Mouse (Mus musculus) embryonic facial prominence, embryonic 10.5 days (tissue): Measurements from ENCODE around the gene Ppp1r27. TPM values are rescaled to one million over a fixed set of nuclear protein-coding genes. Genes with fewer than 3 reads are reported as not detected.

Experiments used
- DNase-seq: peaks from one replicate; pipeline ENCODE4 v3.0.0-alpha.2; 2017; ENCODE audit warnings: low spot score
- H3K27ac ChIP-seq: fragments of 300-500 bp; sonication (generic); replicated peaks from 2 replicates; pipeline ENCODE4 v1.5.1; 2016; ENCODE audit warnings: mild to moderate bottlenecking
- H3K27me3 ChIP-seq: fragments of 300-500 bp; sonication (generic); replicated peaks from 2 replicates; pipeline ENCODE4 v1.6.1; 2016; ENCODE audit warnings: low read depth, mild to moderate bottlenecking; ENCODE audit not compliant: poor library complexity, severe bottlenecking
- H3K36me3 ChIP-seq: fragments of 300-500 bp; sonication (generic); replicated peaks from 2 replicates; pipeline ENCODE4 v1.6.1; 2016; ENCODE audit warnings: mild to moderate bottlenecking, moderate library complexity
- H3K4me1 ChIP-seq: fragments of 300-500 bp; sonication (generic); 2 replicates; pipeline ENCODE4 v1.6.1; 2016
- H3K4me3 ChIP-seq: fragments of 300-500 bp; sonication (generic); 2 replicates; pipeline ENCODE4 v1.5.1; 2016; ENCODE audit warnings: mild to moderate bottlenecking, moderate library complexity
- H3K9me3 ChIP-seq: fragments of 300-500 bp; sonication (generic); 2 replicates; pipeline ENCODE4 v1.6.1; 2016; ENCODE audit warnings: mild to moderate bottlenecking
- WGBS: fragments of 180-500 bp; shearing (Covaris S2); methylation state at CpG from one replicate; pipeline ENCODE4 v1.1.7; 2016; 5-methylcytosine and 5-hydroxymethylcytosine counted together
- polyA plus RNA-seq: library from polyadenylated mRNA; unstranded; fragments of >200 nt; fragmentation: Nextera tagmentation; extraction: Ambion mirVana; gene quantifications from 2 replicates; pipeline ENCODE4 v1.2.1, GENCODE M21; 2016

Gene Ppp1r27
- polyA plus RNA-seq, 1 experiment from 2014 or later: not detected

DNA sequence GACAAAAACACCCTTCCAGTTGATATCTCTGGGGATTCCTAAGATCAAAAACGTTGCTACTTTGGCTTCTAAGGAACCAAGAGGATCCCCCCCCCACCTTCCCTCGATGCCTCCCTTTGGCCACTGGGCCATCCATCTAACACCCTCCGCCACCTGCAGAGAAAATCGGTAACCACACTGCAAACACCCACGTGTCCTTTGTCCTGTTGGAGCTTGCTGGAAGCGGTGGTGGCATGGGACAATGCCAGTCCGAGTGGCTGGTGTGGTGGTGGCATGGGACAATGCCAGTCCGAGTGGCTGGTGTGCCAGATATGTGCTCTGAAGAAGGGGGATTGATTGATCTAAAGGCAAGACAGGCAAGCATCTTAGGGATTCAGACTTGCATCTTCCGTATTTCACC, 19.3 kb downstream of the Ppp1r27 start:
- Histone ChIP-seq H3K9me3 (no peaks in the 10 kb centered on the region), H3K27me3 (peaks cover 78% of the 10 kb centered on the region), H3K4me1 (peaks cover 22% of the 10 kb centered on the region), H3K4me3 (0 out of 2 replicates have a peak overlapping the region, but pooled peaks have one; percentile 58), H3K27ac (no peak overlapping the region), H3K36me3 (no peaks in the 10 kb centered on the region)
- DNase-seq: no peak
- WGBS: 29% methylated on average over 9 of the region's 9 CpGs

DNA sequence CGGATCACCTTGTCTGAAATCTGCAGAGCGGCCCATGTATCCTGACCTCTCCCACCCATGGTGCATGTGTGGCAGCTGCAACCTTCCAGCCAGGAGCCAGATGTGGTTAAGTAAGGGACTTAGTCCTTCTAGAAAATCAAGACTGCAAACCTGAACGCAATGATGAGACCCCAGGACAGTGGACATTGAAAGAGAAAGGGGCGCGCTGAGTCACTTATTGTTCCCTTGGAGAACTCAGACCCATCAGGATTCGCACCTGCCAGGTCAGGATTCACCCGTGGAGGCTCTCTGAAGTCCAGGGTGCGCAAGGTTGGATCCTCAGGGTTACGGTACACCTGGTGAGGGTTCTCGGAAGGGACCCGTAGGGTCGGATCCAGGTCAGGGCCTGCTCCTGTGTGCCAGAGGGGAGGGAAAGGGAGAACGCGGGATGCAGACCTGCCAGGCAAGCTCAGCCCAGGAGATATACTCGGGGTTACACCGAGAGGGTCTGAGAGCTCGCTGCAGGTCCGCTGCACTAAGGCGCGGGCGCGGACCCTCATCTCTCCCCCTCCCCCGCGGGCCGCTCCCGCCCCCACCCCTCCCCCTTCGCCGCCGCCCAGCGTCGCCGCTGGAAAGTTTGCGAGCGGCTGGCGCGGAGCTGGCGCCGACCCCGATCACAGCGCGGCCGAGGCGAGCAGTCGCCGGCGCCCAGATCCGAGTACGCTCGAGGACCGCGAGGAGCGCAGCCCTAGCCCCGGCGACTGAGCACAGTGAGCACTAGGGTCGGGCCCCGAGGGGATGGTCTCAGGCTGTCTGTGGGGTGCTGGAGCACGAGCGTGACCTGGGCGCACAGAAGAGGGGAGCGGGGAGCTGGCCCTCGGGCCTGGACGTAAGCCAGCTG, 20.6 kb downstream of the Ppp1r27 start, which contains the start of gene Gcgr:
Gene Gcgr (plus strand): TSS at position 615 of the 880 bp plus-strand sequence.
- H3K27me3 ChIP-seq: peaks cover 78% of the 10 kb centered on the region

DNA sequence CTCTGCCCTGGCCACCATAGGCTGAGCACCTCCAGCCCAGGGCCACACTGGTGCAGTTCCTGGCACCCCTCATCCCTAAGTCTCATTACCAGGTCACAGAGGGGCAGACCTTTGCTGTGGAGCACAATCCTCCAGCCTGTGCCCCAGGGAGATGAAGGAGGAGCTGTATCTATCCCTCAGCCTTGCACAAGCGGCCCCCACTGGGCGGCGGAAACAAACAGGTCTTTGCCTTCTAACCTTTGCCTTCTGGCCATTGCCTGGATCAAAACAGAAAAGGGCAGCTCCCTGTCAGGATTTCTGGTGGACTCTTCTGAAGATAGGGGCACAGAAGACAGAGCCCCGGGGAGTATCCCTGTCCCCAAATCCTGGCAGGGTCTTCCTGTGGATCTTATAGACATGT, 22.0 kb downstream of the Ppp1r27 start:
- peaks cover 22% of the 10 kb centered on the region for H3K4me1 ChIP-seq
- H3K27me3 ChIP-seq: peaks cover 67% of the 10 kb centered on the region
- no peaks in the 10 kb centered on the region for H3K9me3 ChIP-seq
- no peak for DNase-seq
- no peak overlapping the region; the same call in 1 of the 2 replicates for H3K27ac ChIP-seq
- H3K36me3 ChIP-seq: no peaks in the 10 kb centered on the region
- no peak overlapping the region for H3K4me3 ChIP-seq
- WGBS: 37% methylated on average over 4 of the region's 4 CpGs

More for the DNA sequence above, 20.6 kb downstream of the Ppp1r27 start, which contains the start of gene Gcgr:
- H3K36me3 ChIP-seq: no peaks in the 10 kb centered on the region
- peak within 1 kb of the TSS; percentile 75 for H3K27ac ChIP-seq
- H3K4me1 ChIP-seq: peaks cover 22% of the 10 kb centered on the region
- H3K4me3 ChIP-seq: peak within 1 kb of the TSS; percentile 58
- peak; percentile 67 for DNase-seq
- WGBS: 6% methylated on average over 62 of the region's 62 CpGs
- no peaks in the 10 kb centered on the region for H3K9me3 ChIP-seq

DNA sequence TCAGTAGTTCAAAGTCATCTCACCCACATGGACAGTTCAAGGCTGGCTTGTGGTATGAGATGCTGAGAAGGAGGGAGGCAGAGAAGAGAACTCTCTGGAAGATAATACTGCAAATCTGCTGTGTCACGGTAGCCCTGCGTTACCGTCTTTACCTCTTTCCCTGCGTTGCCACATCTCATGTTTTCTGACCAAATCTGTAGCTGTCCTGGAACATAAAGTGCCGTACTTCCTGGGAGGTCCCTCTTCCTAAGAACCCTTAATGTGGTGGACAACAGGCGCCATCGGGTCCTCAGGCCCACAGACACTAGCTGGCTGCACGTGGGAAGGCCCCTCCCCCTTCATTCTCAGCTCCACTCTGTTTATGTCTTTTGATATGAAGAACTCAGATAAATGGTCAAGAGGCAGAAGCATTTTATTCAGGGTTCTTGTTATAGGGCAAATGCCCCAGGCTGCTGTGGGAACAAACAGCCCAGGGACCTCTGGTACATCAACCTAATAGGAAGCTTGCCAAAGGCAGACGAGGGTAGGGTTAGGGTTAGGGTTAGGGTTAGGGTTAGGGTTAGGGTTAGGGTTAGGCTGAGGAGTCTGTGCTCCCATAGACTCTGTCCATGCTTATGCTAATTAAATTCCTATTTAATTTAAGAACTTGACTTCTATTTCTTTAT, 23.1 kb downstream of the Ppp1r27 start:
- peaks cover 56% of the 10 kb centered on the region for H3K27me3 ChIP-seq
- WGBS: 75% methylated on average over 9 of the region's 9 CpGs
- no peaks in the 10 kb centered on the region for H3K36me3 ChIP-seq

DNA sequence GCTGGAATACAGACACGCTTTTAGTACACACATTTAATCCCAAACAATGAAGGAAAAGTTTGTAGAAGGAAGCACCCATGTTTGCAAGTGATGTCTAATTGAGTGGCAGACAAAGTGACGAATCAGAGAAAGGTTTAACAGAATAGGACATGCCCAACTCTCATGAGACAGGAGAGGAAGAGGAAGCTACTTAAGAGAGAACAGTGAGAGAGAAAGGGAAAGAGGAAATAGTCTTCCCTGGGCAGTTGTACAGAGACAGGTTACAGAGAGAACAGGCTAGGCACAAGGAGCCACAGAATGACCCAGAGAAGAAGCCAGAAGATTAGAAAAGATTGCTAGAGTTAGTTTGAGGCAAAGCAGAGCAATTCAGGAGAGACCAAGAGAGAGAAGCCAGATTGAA, 25.0 kb downstream of the Ppp1r27 start:
- no peak overlapping the region for H3K27ac ChIP-seq
- peaks cover 37% of the 10 kb centered on the region for H3K27me3 ChIP-seq
- H3K9me3 ChIP-seq: no peaks in the 10 kb centered on the region
- no peak overlapping the region for H3K4me3 ChIP-seq
- no peaks in the 10 kb centered on the region for H3K36me3 ChIP-seq
- DNase-seq: no peak
- WGBS: 78% methylated on average over 2 of the region's 2 CpGs
- H3K4me1 ChIP-seq: peaks cover 13% of the 10 kb centered on the region

More for the DNA sequence above, 23.1 kb downstream of the Ppp1r27 start:
- H3K9me3 ChIP-seq: no peaks in the 10 kb centered on the region
- no peak overlapping the region for H3K27ac ChIP-seq
- no peak overlapping the region for H3K4me3 ChIP-seq
- H3K4me1 ChIP-seq: peaks cover 22% of the 10 kb centered on the region
- no peak for DNase-seq

DNA sequence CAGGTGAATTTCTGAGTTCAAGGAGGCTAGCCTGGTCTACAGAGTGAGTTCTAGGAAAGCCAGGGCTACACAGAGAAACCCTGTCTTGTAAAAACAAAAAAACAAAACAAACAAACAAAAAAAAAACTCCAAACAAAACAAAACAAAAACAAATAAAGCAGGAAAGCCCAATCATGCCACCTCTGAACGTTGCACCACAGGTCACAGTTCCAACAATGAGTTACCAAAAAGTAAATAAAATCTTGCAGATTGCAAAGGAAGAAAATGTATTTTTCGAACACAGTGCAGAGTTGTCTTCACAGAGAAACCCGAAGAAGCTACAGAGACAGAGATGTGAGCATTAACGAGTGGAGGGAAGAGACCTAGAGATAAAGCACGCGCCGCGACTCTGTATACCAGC, 28.4 kb downstream of the Ppp1r27 start:
- Histone ChIP-seq H3K4me1 (peaks cover 13% of the 10 kb centered on the region), H3K4me3 (no peak overlapping the region), H3K9me3 (no peaks in the 10 kb centered on the region), H3K36me3 (no peaks in the 10 kb centered on the region), H3K27ac (no peak overlapping the region), H3K27me3 (peaks cover 4% of the 10 kb centered on the region)
- DNase-seq: no peak
- 85% methylated on average over 8 of the region's 8 CpGs for WGBS

DNA sequence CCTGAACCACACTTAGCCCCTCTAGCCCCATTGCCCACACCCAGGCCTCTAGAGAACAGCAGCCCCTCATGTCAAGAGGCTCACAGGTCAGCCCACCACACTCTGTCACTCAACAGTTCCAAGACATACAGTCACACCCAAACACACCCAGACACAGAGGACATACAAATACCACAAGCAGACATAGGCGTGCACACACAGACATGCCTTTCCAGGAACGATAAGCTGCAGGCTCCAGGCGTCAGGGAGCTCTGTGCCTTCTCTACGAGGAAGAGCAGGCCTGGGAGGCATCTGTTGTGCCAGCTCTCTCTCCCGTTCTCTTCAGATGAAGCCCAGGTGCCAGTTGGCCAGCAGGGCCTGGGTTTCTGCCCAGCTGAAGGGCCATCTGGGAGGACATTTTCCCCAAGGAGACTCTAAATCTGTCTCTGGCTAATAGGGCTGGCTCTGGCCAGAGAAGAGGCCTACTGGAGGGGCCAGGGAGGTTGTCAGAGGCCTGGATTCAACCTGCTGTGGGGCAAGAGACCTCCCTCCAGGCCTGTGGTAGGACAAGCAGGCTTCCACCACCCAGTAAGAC, 29.9 kb downstream of the Ppp1r27 start:
- Histone ChIP-seq H3K27me3 (no peaks in the 10 kb centered on the region), H3K4me1 (peaks cover 13% of the 10 kb centered on the region), H3K27ac (no peak overlapping the region), H3K9me3 (no peaks in the 10 kb centered on the region), H3K4me3 (no peak overlapping the region; the same call in 1 of the 2 replicates), H3K36me3 (no peaks in the 10 kb centered on the region)
- no peak for DNase-seq
- WGBS: 87% methylated on average over 5 of the region's 5 CpGs

DNA sequence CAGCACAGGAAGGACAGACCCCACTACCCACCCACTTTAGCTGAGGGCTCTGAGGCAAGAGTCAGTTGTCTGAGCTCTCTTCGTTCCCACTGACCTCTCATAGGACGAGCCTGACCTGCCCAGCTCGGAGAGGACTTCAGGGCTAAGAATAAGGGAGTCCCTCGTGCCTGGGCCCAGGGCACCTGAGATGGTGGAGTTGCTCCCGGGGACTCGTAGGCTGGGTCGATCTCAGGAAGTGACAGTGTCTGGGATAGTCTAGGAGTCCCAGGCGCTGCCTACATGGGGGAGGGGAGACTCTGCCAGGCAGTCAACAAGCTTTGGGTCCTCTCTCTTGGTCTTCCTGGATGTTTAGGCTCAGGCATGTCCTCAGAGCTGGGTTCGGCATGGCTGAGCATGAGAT, 30.4 kb downstream of the Ppp1r27 start:
- H3K27me3 ChIP-seq: no peaks in the 10 kb centered on the region
- H3K36me3 ChIP-seq: no peaks in the 10 kb centered on the region
- H3K27ac ChIP-seq: 0 out of 2 replicates have a peak overlapping the region, but pooled peaks have one; percentile 1
- no peaks in the 10 kb centered on the region for H3K9me3 ChIP-seq
- H3K4me1 ChIP-seq: peaks cover 15% of the 10 kb centered on the region
- DNase-seq: no peak
- 77% methylated on average over 9 of the region's 9 CpGs for whole genome bisulfite sequencing
- H3K4me3 ChIP-seq: no peak overlapping the region

DNA sequence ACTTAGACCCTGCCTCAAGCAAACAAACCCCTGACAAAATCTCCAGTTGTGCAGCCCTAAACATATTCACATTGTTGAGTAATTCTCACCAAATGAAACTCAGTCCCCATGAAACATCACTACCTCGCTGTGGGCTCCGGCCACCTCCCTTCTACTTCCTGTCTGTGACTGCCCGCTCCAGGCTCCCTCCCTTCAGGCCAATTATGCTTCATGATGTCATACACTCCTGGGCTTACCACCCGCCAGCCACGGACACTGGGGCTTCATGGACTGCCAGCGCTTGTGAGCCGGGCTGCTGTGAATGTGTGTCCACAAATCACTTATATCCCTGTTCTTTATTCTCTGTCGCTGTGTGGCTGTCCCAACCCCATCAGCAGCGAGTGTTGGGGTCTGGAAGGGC, 31.2 kb downstream of the Ppp1r27 start:
- peak; percentile 52 for DNase-seq
- Histone ChIP-seq H3K9me3 (no peaks in the 10 kb centered on the region), H3K4me3 (no peak overlapping the region), H3K27me3 (no peaks in the 10 kb centered on the region), H3K27ac (0 out of 2 replicates have a peak overlapping the region, but pooled peaks have one; percentile 1), H3K36me3 (no peaks in the 10 kb centered on the region), H3K4me1 (peaks cover 15% of the 10 kb centered on the region)
- 50% methylated on average over 9 of the region's 9 CpGs for WGBS

DNA sequence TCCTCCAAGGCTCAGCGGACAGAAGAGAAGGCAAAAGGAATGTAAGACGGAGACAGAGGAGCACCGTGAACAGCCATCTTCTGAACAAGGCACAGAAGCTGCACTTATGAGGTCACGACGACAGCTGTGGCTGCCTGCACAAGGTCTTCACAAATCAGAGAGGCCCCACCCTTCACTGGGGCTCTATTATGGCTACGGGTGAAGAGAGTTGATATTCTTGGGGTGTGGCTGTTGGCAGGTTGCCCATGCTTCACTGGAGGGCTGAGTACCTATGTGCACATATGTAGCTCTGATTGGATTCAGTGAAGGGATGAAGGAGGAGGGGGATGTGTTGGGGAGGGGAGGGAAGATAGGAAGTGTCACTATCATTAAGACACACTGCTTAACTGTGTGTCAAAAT, 32.4 kb downstream of the Ppp1r27 start:
- no peak overlapping the region for H3K4me3 ChIP-seq
- H3K9me3 ChIP-seq: no peaks in the 10 kb centered on the region
- DNase-seq: no peak
- H3K27me3 ChIP-seq: no peaks in the 10 kb centered on the region
- 76% methylated on average over 6 of the region's 6 CpGs for WGBS
- peaks cover 15% of the 10 kb centered on the region for H3K4me1 ChIP-seq
- H3K36me3 ChIP-seq: no peaks in the 10 kb centered on the region
- H3K27ac ChIP-seq: no peak overlapping the region

DNA sequence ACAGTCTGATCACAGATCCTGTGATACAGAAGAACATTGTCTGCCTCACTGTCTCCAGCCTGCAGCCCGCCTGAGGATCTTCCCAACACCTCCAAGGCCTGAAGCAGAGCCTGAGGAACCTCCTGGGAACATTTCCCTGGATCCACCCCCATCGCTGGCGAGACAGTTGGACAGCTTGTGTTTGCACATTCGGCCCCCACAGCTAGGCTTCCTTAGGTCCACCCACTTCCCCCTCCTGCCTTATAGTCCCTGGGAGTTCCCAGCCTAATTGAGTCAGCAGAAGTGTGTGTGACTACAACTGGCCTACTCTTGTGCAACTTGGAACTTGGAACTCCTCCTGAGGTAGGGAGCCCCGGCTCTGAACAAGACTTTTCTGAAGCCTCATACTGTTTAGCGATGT, 32.9 kb downstream of the Ppp1r27 start:
- H3K36me3 ChIP-seq: no peaks in the 10 kb centered on the region
- H3K4me1 ChIP-seq: peaks cover 18% of the 10 kb centered on the region
- H3K9me3 ChIP-seq: no peaks in the 10 kb centered on the region
- no peak overlapping the region for H3K4me3 ChIP-seq
- H3K27me3 ChIP-seq: no peaks in the 10 kb centered on the region
- 64% methylated on average over 6 of the region's 6 CpGs for WGBS
- no peak for DNase-seq
- no peak overlapping the region for H3K27ac ChIP-seq

DNA sequence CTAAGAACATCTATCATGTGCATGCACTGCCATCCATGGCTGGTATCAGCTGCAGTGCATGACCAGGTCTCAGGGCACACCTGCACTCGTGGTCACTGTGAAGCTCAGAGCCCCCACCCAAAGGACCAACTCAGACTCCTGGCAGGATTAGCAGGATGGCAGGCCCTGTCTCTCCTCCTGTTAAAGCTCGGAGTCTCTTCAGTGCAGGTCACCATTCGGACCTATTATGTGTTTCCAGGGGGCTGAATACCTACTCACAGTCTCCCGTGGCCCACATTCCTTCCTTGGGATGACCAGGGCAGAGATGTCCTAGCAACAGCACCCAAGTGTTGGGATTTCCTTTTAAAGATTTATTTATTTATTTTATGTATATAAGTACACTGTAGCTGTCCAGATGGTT, 33.8 kb downstream of the Ppp1r27 start:
- 84% methylated on average over 4 of the region's 4 CpGs for WGBS
- Histone ChIP-seq H3K36me3 (no peaks in the 10 kb centered on the region), H3K4me3 (no peak overlapping the region), H3K27me3 (no peaks in the 10 kb centered on the region), H3K4me1 (peaks cover 23% of the 10 kb centered on the region), H3K9me3 (no peaks in the 10 kb centered on the region), H3K27ac (no peak overlapping the region)
- no peak for DNase-seq
